Mouse (Mus musculus): ENCODE results near the gene Arf4. TPM values are rescaled to one million over a fixed set of nuclear protein-coding genes. Genes with fewer than 3 reads are reported as not detected.
"Not testable (repeated sequence)": the region's sequence is repeated elsewhere in the genome, so short reads cannot be mapped to it uniquely, and the experiment has no call there.

Gene Arf4
- polyA plus RNA-seq, 1 experiment from 2014 or later: 662 TPM

DNA sequence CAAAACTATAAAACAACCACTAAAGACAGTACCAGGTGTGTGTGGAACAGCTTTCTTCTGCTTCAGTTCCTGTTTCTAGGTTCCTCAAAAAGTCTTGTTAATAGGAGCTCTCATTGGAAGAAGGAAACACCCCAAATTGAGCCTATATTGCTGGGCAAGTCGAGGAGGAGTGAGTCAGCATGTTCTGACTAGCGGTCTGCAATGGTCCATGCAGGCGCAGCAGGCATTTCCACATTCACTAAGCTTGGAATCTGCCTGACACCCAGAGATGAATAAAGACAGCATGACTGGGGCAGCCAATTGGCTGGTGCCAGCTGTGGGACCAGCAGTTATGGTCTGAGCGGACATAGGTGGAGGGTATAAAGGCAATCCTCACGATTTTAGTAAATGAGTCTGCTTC, 37.9 kb downstream of the Arf4 start:
- H3K36me3 ChIP-seq (replicated peaks; ENCODE audit: control insufficient read depth, insufficient read depth, low read depth, low read length): no peaks in the 10 kb centered on the region
- no peak overlapping the region for H3K9ac ChIP-seq (replicated peaks; ENCODE audit: low read length)
- no peak overlapping the region for H3K4me3 ChIP-seq (ENCODE audit: low read depth, low read length)
- no peak overlapping the region for H3K4me2 ChIP-seq (ENCODE audit: low read depth, low read length)
- 78% methylated on average over 5 of the region's 5 CpGs for WGBS
- H3K9me3 ChIP-seq (replicated peaks; ENCODE audit: control insufficient read depth, low read length): no peaks in the 10 kb centered on the region
- H3K27me3 ChIP-seq (ENCODE audit: control insufficient read depth, insufficient read depth, low read length): no peaks in the 10 kb centered on the region
- no peak for DNase-seq (ENCODE audit: low spot score)
- H3K27ac ChIP-seq (replicated peaks; ENCODE audit: low read depth, low read length): no peak overlapping the region
- no peak for ATAC-seq (replicated peaks; ENCODE audit: insufficient number of reproducible peaks, low FRiP score, low TSS enrichment, low read depth)
- no peaks in the 10 kb centered on the region for H3K4me1 ChIP-seq (ENCODE audit: control insufficient read depth, insufficient read depth, low read length)

DNA sequence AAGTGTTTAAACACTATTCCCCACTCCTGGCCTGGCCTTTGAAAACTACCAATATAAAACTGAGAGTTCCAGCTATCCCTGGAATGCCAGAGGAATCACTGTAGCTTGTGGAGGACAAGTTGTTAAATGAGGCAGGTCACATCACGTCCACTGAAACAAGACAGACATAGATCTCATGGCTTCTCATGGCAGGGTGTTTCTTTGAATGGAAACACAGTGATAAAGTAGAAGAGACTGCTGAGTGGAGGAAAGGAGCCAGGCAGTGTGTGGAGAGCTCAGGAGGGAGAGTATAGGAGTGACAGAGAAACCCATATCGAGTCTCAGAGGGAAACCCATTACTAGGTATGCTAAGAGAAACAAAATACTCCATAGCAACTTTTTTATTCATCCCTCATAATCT, 52.9 kb downstream of the Arf4 start:
- Histone ChIP-seq H3K27me3 (ENCODE audit: control insufficient read depth, insufficient read depth, low read length) (no peaks in the 10 kb centered on the region), H3K27ac (replicated peaks; ENCODE audit: low read depth, low read length) (no peak overlapping the region), H3K9ac (replicated peaks; ENCODE audit: low read length) (no peak overlapping the region), H3K4me1 (ENCODE audit: control insufficient read depth, insufficient read depth, low read length) (no peaks in the 10 kb centered on the region), H3K36me3 (replicated peaks; ENCODE audit: control insufficient read depth, insufficient read depth, low read depth, low read length) (no peaks in the 10 kb centered on the region), H3K4me3 (ENCODE audit: low read depth, low read length) (no peak overlapping the region), H3K9me3 (replicated peaks; ENCODE audit: control insufficient read depth, low read length) (no peaks in the 10 kb centered on the region), H3K4me2 (ENCODE audit: low read depth, low read length) (no peak overlapping the region)
- ATAC-seq (replicated peaks; ENCODE audit: insufficient number of reproducible peaks, low FRiP score, low TSS enrichment, low read depth): no peak
- 64% methylated on average over 2 of the region's 2 CpGs for WGBS
- DNase-seq (ENCODE audit: low spot score): no peak

DNA sequence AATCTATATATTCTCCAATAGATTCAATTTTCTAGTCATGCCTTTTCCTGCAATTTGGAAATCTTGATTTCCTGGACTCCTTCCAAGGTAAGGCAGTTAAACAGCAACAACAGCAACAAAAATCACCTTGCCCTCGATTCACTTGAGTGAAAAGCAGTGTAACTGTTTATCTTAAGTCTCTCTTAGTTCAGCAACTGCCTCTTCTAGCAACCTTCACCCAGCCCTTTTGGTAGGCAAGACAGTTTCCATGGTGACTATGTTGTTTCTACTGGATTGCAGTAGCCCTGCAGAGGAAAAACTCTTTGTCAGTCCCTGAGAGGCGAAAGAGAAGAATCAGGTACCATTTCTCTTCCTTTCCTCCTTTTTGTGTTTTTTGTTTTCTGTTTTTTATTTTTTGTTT, 53.5 kb downstream of the Arf4 start:
- Histone ChIP-seq H3K4me2 (ENCODE audit: low read depth, low read length) (no peak overlapping the region), H3K4me3 (ENCODE audit: low read depth, low read length) (no peak overlapping the region), H3K4me1 (ENCODE audit: control insufficient read depth, insufficient read depth, low read length) (no peaks in the 10 kb centered on the region), H3K27me3 (ENCODE audit: control insufficient read depth, insufficient read depth, low read length) (no peaks in the 10 kb centered on the region), H3K9ac (replicated peaks; ENCODE audit: low read length) (no peak overlapping the region), H3K36me3 (replicated peaks; ENCODE audit: control insufficient read depth, insufficient read depth, low read depth, low read length) (no peaks in the 10 kb centered on the region), H3K9me3 (replicated peaks; ENCODE audit: control insufficient read depth, low read length) (no peaks in the 10 kb centered on the region), H3K27ac (replicated peaks; ENCODE audit: low read depth, low read length) (no peak overlapping the region)
- ATAC-seq (replicated peaks; ENCODE audit: insufficient number of reproducible peaks, low FRiP score, low TSS enrichment, low read depth): no peak
- 78% methylated on average over 2 of the region's 2 CpGs for WGBS
- DNase-seq (ENCODE audit: low spot score): no peak

DNA sequence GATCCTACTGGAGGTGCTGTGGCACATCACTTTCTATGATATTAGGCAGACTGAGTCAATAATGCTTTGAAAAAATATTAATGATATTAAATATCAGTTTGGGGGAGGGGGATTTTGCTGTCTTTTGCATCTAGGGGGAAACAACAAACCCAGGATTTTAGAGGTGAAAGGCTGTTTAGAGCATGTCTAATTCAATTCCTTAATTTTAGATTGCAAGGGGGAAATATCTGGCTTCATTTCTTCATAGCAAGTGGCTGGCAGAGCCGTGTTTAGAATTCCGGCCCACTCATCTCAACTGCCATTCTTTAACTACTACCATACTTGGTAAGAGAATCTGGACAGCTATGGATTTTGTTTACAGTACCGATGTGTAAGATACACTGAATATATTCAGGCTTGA, 55.1 kb downstream of the Arf4 start, which contains the start of gene Dnah12:
Dnah12 (plus strand) TSS at position 301 of the 400 bp plus-strand sequence.
- Histone ChIP-seq H3K27ac (replicated peaks; ENCODE audit: low read depth, low read length) (no peak within 1 kb of the TSS), H3K9ac (replicated peaks; ENCODE audit: low read length) (no peak within 1 kb of the TSS), H3K4me1 (ENCODE audit: control insufficient read depth, insufficient read depth, low read length) (no peaks in the 10 kb centered on the region), H3K36me3 (replicated peaks; ENCODE audit: control insufficient read depth, insufficient read depth, low read depth, low read length) (no peaks in the 10 kb centered on the region), H3K4me2 (ENCODE audit: low read depth, low read length) (no peak within 1 kb of the TSS), H3K4me3 (ENCODE audit: low read depth, low read length) (no peak within 1 kb of the TSS), H3K9me3 (replicated peaks; ENCODE audit: control insufficient read depth, low read length) (no peaks in the 10 kb centered on the region), H3K27me3 (ENCODE audit: control insufficient read depth, insufficient read depth, low read length) (no peaks in the 10 kb centered on the region)
- 90% methylated on average over 3 of the region's 3 CpGs for WGBS
- no peak for ATAC-seq (replicated peaks; ENCODE audit: insufficient number of reproducible peaks, low FRiP score, low TSS enrichment, low read depth)
- no peak for DNase-seq (ENCODE audit: low spot score)

DNA sequence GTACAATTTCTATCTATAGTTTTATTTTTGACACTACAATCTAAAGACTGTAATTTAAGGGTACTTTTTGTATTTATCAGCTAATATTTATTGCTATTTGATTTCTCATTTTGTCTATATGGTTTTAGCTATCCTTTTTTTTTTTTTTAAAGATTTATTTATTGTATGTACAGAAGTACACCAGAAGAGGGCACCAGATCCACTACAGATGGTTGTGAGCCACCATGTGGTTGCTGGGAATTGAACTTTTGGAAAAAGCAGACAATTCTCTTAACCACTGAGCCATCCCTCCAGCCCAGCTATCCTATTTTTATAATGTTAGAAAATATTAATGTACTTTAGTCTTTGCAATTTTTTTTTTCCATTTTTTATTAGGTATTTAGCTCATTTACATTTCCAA, 60.0 kb downstream of the Arf4 start:
- H3K36me3 ChIP-seq (replicated peaks; ENCODE audit: control insufficient read depth, insufficient read depth, low read depth, low read length): no peaks in the 10 kb centered on the region

DNA sequence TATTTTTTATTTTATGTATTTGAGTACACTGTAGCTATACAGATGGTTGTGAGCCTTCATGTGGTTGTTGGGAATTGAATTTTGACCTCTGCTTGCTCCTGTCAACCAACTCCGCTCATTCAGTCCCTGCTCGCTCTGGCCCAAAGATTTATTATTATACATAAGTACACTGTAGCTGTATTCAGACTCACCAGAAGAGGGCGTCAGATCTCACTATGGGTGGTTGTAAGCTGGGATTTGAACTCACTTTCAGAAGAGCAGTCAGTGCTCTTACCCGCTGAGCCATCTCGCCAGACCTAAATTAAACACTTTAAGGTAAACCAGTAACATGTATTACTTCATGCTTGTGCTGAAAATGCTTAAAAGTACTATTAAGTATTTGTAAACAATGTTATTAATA, 67.4 kb downstream of the Arf4 start:
- ATAC-seq (replicated peaks; ENCODE audit: insufficient number of reproducible peaks, low FRiP score, low TSS enrichment, low read depth); H3K27ac ChIP-seq (replicated peaks; ENCODE audit: low read depth, low read length); H3K9ac ChIP-seq (replicated peaks; ENCODE audit: low read length); H3K4me2 ChIP-seq (ENCODE audit: low read depth, low read length); H3K4me3 ChIP-seq (ENCODE audit: low read depth, low read length); H3K36me3 ChIP-seq (replicated peaks; ENCODE audit: control insufficient read depth, insufficient read depth, low read depth, low read length); DNase-seq (ENCODE audit: low spot score); H3K27me3 ChIP-seq (ENCODE audit: control insufficient read depth, insufficient read depth, low read length); H3K4me1 ChIP-seq (ENCODE audit: control insufficient read depth, insufficient read depth, low read length); H3K9me3 ChIP-seq (replicated peaks; ENCODE audit: control insufficient read depth, low read length): not testable (repeated sequence)
- 86% methylated on average over 5 of the region's 5 CpGs for WGBS

More for the DNA sequence above, 60.0 kb downstream of the Arf4 start:
- Histone ChIP-seq H3K4me1 (ENCODE audit: control insufficient read depth, insufficient read depth, low read length) (no peaks in the 10 kb centered on the region), H3K4me2 (ENCODE audit: low read depth, low read length) (no peak overlapping the region), H3K9me3 (replicated peaks; ENCODE audit: control insufficient read depth, low read length) (no peaks in the 10 kb centered on the region), H3K27ac (replicated peaks; ENCODE audit: low read depth, low read length) (no peak overlapping the region), H3K4me3 (ENCODE audit: low read depth, low read length) (no peak overlapping the region), H3K27me3 (ENCODE audit: control insufficient read depth, insufficient read depth, low read length) (no peaks in the 10 kb centered on the region), H3K9ac (replicated peaks; ENCODE audit: low read length) (no peak overlapping the region)
- no peak for ATAC-seq (replicated peaks; ENCODE audit: insufficient number of reproducible peaks, low FRiP score, low TSS enrichment, low read depth)
- DNase-seq (ENCODE audit: low spot score): peak; percentile 43

Small RNA genes within 50 kb of the gene (microRNA-seq; reads per million reads assigned to microRNA genes)
- not detected for gene Mir7672 (ENCODE audit: borderline number of aligned reads)

Other genes starting within 250 kb of the Arf4 start
- gene Slmap, start 103.1 kb upstream of the Arf4 start, polyA plus RNA-seq (2014; fragmentation: Nextera tagmentation; extraction: Ambion mirVana): 21.5 and 22.3 TPM in 2 replicates
- gene Dennd6a, start 64.2 kb upstream of the Arf4 start, polyA plus RNA-seq (2014; fragmentation: Nextera tagmentation; extraction: Ambion mirVana): 35.1 and 42.1 TPM in 2 replicates
- gene Pde12, start 31.8 kb downstream of the Arf4 start, polyA plus RNA-seq (2014; fragmentation: Nextera tagmentation; extraction: Ambion mirVana): 12.4 and 13.4 TPM in 2 replicates
- 0.04 TPM in 1 of 2 replicates, not detected in the other for gene Dnah12, start 55.2 kb downstream of the Arf4 start, polyA plus RNA-seq (2014; fragmentation: Nextera tagmentation; extraction: Ambion mirVana)